Mouse (Mus musculus) MEL (cell line): ENCODE measurements at regions not wholly inside any gene's neighbourhood (a gene's known extent, or its start where the extent isn't known, plus 50 kb on each side); places are given as distances from the start of the nearest gene placed in this dataset.

Source experiments
- DNase-seq: peaks from one replicate; pipeline ENCODE4 v3.0.0; 2011; ENCODE audit warnings: low read depth, low spot score
- H3K27ac ChIP-seq: 2 replicates; pipeline ENCODE4 v1.5.1; 2012; ENCODE audit warnings: low read depth, mild to moderate bottlenecking, control low read depth, low read length, moderate library complexity; ENCODE audit not compliant: control insufficient read depth
- H3K27me3 ChIP-seq, 2 experiments: fragments of 150-350 bp in 1 of 2; sonication (generic) in 1 of 2; 2 replicates each; pipeline ENCODE4 v1.6.1; 2012; ENCODE audit warnings: low read length in 2 of 2, mild to moderate bottlenecking in 2 of 2, improper control_type of control experiment in 1 of 2, moderate library complexity in 1 of 2; ENCODE audit not compliant: insufficient read depth in 2 of 2, control insufficient read depth in 1 of 2
- H3K36me3 ChIP-seq, 2 experiments: 2 replicates each; pipeline ENCODE4 v1.6.1; 2012 to 2014; ENCODE audit warnings: low read length in 2 of 2, improper control_type of control experiment in 1 of 2, inconsistent platforms in 1 of 2, mild to moderate bottlenecking in 1 of 2; ENCODE audit not compliant: insufficient read depth in 2 of 2, control insufficient read depth in 1 of 2
- H3K4me1 ChIP-seq, 2 experiments: fragments of 150-350 bp in 1 of 2; sonication (generic) in 1 of 2; 2 replicates each; pipeline ENCODE4 v1.6.1; 2012; ENCODE audit warnings: low read length in 2 of 2, improper control_type of control experiment in 1 of 2, mild to moderate bottlenecking in 1 of 2; ENCODE audit not compliant: insufficient read depth in 2 of 2, control insufficient read depth in 1 of 2
- H3K4me3 ChIP-seq, 2 experiments: fragments of 150-350 bp in 1 of 2; sonication (generic) in 1 of 2; 2 replicates each; pipeline ENCODE4 v1.5.1; 2012; ENCODE audit warnings: low read depth in 2 of 2, low read length in 2 of 2, mild to moderate bottlenecking in 2 of 2, moderate library complexity in 2 of 2, control low read depth in 1 of 2, improper control_type of control experiment in 1 of 2; ENCODE audit not compliant: control insufficient read depth in 1 of 2, insufficient read depth in 1 of 2
- H3K79me2 ChIP-seq: 2 replicates; pipeline ENCODE4 v1.6.1; 2012; ENCODE audit warnings: mild to moderate bottlenecking, low read length, moderate library complexity; ENCODE audit not compliant: control insufficient read depth, poor library complexity, insufficient read depth
- H3K9ac ChIP-seq: 2 replicates; pipeline ENCODE4 v1.6.1; 2012; ENCODE audit warnings: low read depth, mild to moderate bottlenecking, control low read depth, low read length, moderate library complexity; ENCODE audit not compliant: control insufficient read depth, poor library complexity, severe bottlenecking
- H3K9me3 ChIP-seq: fragments of 150-350 bp; sonication (generic); replicated peaks from 2 replicates; pipeline ENCODE4 v1.6.1; 2012; ENCODE audit warnings: mild to moderate bottlenecking, low read length, improper control_type of control experiment, moderate library complexity; ENCODE audit not compliant: insufficient read depth
- CHD2 ChIP-seq: IDR thresholded peaks from 2 replicates; pipeline ENCODE4 v1.6.1; 2011; ENCODE audit warnings: low read length, improper control_type of control experiment
- CTCF ChIP-seq, 3 experiments: IDR thresholded peaks in 2 of 3; conservative IDR thresholded peaks in 1 of 3; 2 replicates each; pipeline ENCODE4 v1.5.1; 2011 to 2012; ENCODE audit warnings: low read length in 3 of 3, low read depth in 2 of 3, mild to moderate bottlenecking in 2 of 3, improper control_type of control experiment in 1 of 3, inconsistent platforms in 1 of 3, mixed read lengths in 1 of 3, moderate library complexity in 1 of 3; ENCODE audit not compliant: control insufficient read depth in 1 of 3, insufficient read depth in 1 of 3, poor library complexity in 1 of 3, severe bottlenecking in 1 of 3
- E2F4 ChIP-seq: IDR thresholded peaks from 2 replicates; pipeline ENCODE4 v1.6.1; 2011; ENCODE audit warnings: low read depth, low read length, improper control_type of control experiment, borderline replicate concordance
- ELF1 ChIP-seq: IDR thresholded peaks from 2 replicates; pipeline ENCODE4 v1.6.1; 2014; ENCODE audit warnings: low read depth, mild to moderate bottlenecking, inconsistent platforms, low read length, improper control_type of control experiment, moderate library complexity
- HCFC1 ChIP-seq: IDR thresholded peaks from 2 replicates; pipeline ENCODE4 v1.6.1; 2012; ENCODE audit warnings: low read depth, mild to moderate bottlenecking, inconsistent platforms, low read length, improper control_type of control experiment, moderate library complexity
- KAT2A ChIP-seq: conservative IDR thresholded peaks from 2 replicates; pipeline ENCODE4 v1.6.1; 2012; ENCODE audit warnings: low read depth, low read length, improper control_type of control experiment, inconsistent platforms
- MAFK ChIP-seq: IDR thresholded peaks from 2 replicates; pipeline ENCODE4 v1.6.1; 2011; ENCODE audit warnings: low read depth, mild to moderate bottlenecking, low read length, improper control_type of control experiment, borderline replicate concordance
- MEF2A ChIP-seq: IDR thresholded peaks from 2 replicates; pipeline ENCODE4 v1.6.1; 2014; ENCODE audit warnings: low read depth, mild to moderate bottlenecking, inconsistent platforms, low read length, improper control_type of control experiment; ENCODE audit not compliant: poor library complexity, insufficient replicate concordance, severe bottlenecking; ENCODE audit errors: extremely low read depth
- POLR2AphosphoS2 ChIP-seq: IDR thresholded peaks from 2 replicates; pipeline ENCODE4 v1.6.1; 2011; ENCODE audit warnings: low read length, improper control_type of control experiment
- POLR2AphosphoS5 ChIP-seq: IDR thresholded peaks from 2 replicates; pipeline ENCODE4 v1.6.1; 2012; ENCODE audit warnings: low read depth, borderline replicate concordance, mild to moderate bottlenecking, inconsistent platforms, low read length, moderate library complexity, mixed read lengths
- RCOR1 ChIP-seq: IDR thresholded peaks from 2 replicates; pipeline ENCODE4 v1.6.1; 2012; ENCODE audit warnings: low read depth, mild to moderate bottlenecking, inconsistent platforms, low read length, improper control_type of control experiment
- SIN3A ChIP-seq: IDR thresholded peaks from 2 replicates; pipeline ENCODE4 v1.6.1; 2012; ENCODE audit warnings: low read length, improper control_type of control experiment, inconsistent platforms
- SMC3 ChIP-seq: IDR thresholded peaks from 2 replicates; pipeline ENCODE4 v1.6.1; 2011; ENCODE audit warnings: low read depth, low read length, improper control_type of control experiment
- TAL1 ChIP-seq: IDR thresholded peaks from 2 replicates; pipeline ENCODE4 v1.6.1; 2012; ENCODE audit warnings: mild to moderate bottlenecking, inconsistent platforms, low read length, moderate library complexity, mixed read lengths
- TBP ChIP-seq: IDR thresholded peaks from 2 replicates; pipeline ENCODE4 v1.8.0; 2011; ENCODE audit warnings: low read depth, low read length, improper control_type of control experiment
- TCF12 ChIP-seq: IDR thresholded peaks from 2 replicates; pipeline ENCODE4 v1.6.1; 2014; ENCODE audit warnings: low read depth, mild to moderate bottlenecking, inconsistent platforms, low read length, improper control_type of control experiment, moderate library complexity
- UBTF ChIP-seq: IDR thresholded peaks from 2 replicates; pipeline ENCODE4 v1.6.1; 2012; ENCODE audit warnings: low read depth, mild to moderate bottlenecking, inconsistent platforms, low read length, improper control_type of control experiment, moderate library complexity, borderline replicate concordance; ENCODE audit not compliant: insufficient read depth
- ZC3H11A ChIP-seq: IDR thresholded peaks from 2 replicates; pipeline ENCODE4 v1.6.1; 2012; ENCODE audit warnings: low read depth, mild to moderate bottlenecking, inconsistent platforms, low read length, improper control_type of control experiment
- ZMIZ1 ChIP-seq: IDR thresholded peaks from 2 replicates; pipeline ENCODE4 v1.6.1; 2012; ENCODE audit warnings: low read depth, mild to moderate bottlenecking, inconsistent platforms, low read length, improper control_type of control experiment, moderate library complexity

DNA sequence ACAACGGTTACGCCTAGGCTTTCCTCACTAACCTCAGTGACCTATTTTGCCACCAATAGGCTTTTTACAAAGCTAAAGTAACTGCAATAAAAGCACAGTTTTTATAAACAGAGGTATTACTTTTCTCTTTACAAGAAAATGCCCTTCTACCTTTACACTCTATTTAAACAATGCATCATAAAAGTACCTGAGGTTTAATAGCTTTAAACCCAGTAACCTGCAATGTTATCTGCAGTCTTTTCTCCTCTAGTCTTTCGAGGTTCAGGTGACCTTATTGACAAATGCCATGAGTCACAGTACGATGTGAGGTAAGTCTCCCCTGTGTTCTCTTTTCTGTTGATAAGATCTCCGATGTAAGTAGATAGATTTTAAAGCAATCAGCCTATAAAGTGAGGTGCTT is 320.3 kb upstream of the Atp2b1 start:
- no peak overlapping the region for H3K4me3 ChIP-seq
- no peak overlapping the region for H3K27ac ChIP-seq
- H3K27me3 ChIP-seq, result peaks cover 0 to 2% of the 10 kb centered on the region in 2 experiments; a peak in 1 of 4 replicates
- H3K36me3 ChIP-seq, result no peaks in the 10 kb centered on the region
- no peak for DNase-seq
- no peak for TF ChIP-seq RCOR1
- no peak for TF ChIP-seq ELF1
- TF ChIP-seq MAFK, result no peak
- TF ChIP-seq ZC3H11A, result no peak
- TF ChIP-seq TAL1, result no peak
- TF ChIP-seq TCF12, result no peak
- no peaks in the 10 kb centered on the region for H3K9me3 ChIP-seq
- H3K9ac ChIP-seq, result no peak overlapping the region
- H3K4me1 ChIP-seq, result no peaks in the 10 kb centered on the region
- no peaks in the 10 kb centered on the region for H3K79me2 ChIP-seq

GRCm38 (mm10) chr10:98608221-98608941 is 305.8 kb upstream of the Atp2b1 start:
- Histone ChIP-seq H3K9me3 (no peaks in the 10 kb centered on the region), H3K79me2 (no peaks in the 10 kb centered on the region), H3K27me3 (no peaks in the 10 kb centered on the region; a peak in 1 of 4 replicates)

DNA sequence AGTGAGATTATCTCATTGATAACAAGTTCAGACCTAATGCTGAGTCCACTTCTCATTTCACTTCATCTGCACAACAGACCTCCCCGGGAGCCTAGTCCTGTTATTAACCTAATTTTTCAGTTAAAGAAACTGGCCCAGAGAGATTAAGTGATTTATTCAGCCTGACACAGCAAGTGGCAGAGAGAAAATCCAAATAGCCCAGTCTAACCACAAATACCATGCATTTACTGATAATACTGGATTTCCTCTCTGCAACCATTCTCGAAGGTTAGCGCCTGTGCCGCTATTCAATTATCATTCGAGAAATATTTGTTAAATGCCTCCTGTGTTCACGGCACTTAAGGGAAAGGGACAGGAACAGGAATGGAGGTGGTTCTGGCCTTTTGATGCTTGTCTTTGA is 303.5 kb upstream of the Atp2b1 start:
- Histone ChIP-seq H3K9ac (no peak overlapping the region), H3K36me3 (no peaks in the 10 kb centered on the region), H3K27ac (no peak overlapping the region), H3K79me2 (no peaks in the 10 kb centered on the region), H3K4me1 (no peaks in the 10 kb centered on the region), H3K9me3 (no peaks in the 10 kb centered on the region), H3K27me3 (no peaks in the 10 kb centered on the region; a peak in 1 of 4 replicates), H3K4me3 (no peak overlapping the region)
- DNase-seq, result no peak
- TF ChIP-seq ZMIZ1 (no peak), ZC3H11A (no peak), MEF2A (no peak), TBP (no peak)

More at GRCm38 (mm10) chr10:98608221-98608941, 305.8 kb upstream of the Atp2b1 start:
- no peaks in the 10 kb centered on the region for H3K36me3 ChIP-seq
- no peak overlapping the region for H3K27ac ChIP-seq
- no peak for DNase-seq
- H3K9ac ChIP-seq, result no peak overlapping the region
- H3K4me3 ChIP-seq, result no peak overlapping the region
- no peak for TF ChIP-seq POLR2AphosphoS5
- TF ChIP-seq SIN3A, result no peak
- no peak for TF ChIP-seq UBTF
- TF ChIP-seq SMC3, result no peak
- TF ChIP-seq KAT2A, result no peak
- no peak for TF ChIP-seq HCFC1
- TF ChIP-seq CTCF (IDR thresholded peaks at IDR 0.05 in 2 of 3, conservative IDR thresholded peaks at IDR 0.05 in 1 of 3; ENCODE audit: control insufficient read depth in 1 of 3, insufficient read depth in 1 of 3, low read depth in 2 of 3, low read length in 3 of 3, poor library complexity in 1 of 3, severe bottlenecking in 1 of 3), result no peak
- no peak for TF ChIP-seq CHD2
- no peak for TF ChIP-seq POLR2AphosphoS2
- no peak for TF ChIP-seq TBP
- TF ChIP-seq E2F4, result no peak
- H3K4me1 ChIP-seq, result no peaks in the 10 kb centered on the region
